Mouse (Mus musculus): ENCODE results near the gene Zfp771. TPM values are rescaled to one million over a fixed set of nuclear protein-coding genes. Genes with fewer than 3 reads are reported as not detected.
"Not testable (repeated sequence)": the region's sequence is repeated elsewhere in the genome, so short reads cannot be mapped to it uniquely, and the experiment has no call there.

The Zfp771 gene
- polyA plus RNA-seq, 1 experiment from 2014 or later, result 39.7 TPM

- H3K9me3 ChIP-seq (replicated peaks; ENCODE audit: control insufficient read depth, low read length), result no peaks in the 10 kb centered on the region
- ATAC-seq (replicated peaks; ENCODE audit: insufficient number of reproducible peaks, low FRiP score, low TSS enrichment), result no peak
- peak overlapping the region; percentile 99 for H3K27ac ChIP-seq (ENCODE audit: low read depth, low read length)
- H3K4me1 ChIP-seq (ENCODE audit: control insufficient read depth, insufficient read depth, low read length), result peaks cover 16% of the 10 kb centered on the region
- peak overlapping the region; percentile 98 for H3K4me3 ChIP-seq (ENCODE audit: low read depth, low read length)
- no peaks in the 10 kb centered on the region for H3K27me3 ChIP-seq (ENCODE audit: control insufficient read depth, insufficient read depth, low read length)
- H3K36me3 ChIP-seq (ENCODE audit: control insufficient read depth, insufficient read depth, low read length), result peaks cover 29% of the 10 kb centered on the region
- H3K4me2 ChIP-seq, result peak overlapping the region; percentile 85
- H3K9ac ChIP-seq (ENCODE audit: low read depth, low read length), result peak overlapping the region; percentile 98
- 3% methylated on average over 9 of the region's 9 CpGs for WGBS (ENCODE audit: insufficient replicate concordance)
Measured at GRCm38 (mm10) chr7:127233765-127234164, 10.3 kb upstream of the Zfp771 start.

- ATAC-seq (replicated peaks; ENCODE audit: insufficient number of reproducible peaks, low FRiP score, low TSS enrichment), result no peak
- 89% methylated on average over 2 of the region's 2 CpGs for WGBS (ENCODE audit: insufficient replicate concordance)
- Histone ChIP-seq H3K9ac (ENCODE audit: low read depth, low read length) (no peak overlapping the region), H3K36me3 (ENCODE audit: control insufficient read depth, insufficient read depth, low read length) (peaks cover 29% of the 10 kb centered on the region), H3K4me2 (no peak overlapping the region), H3K27ac (ENCODE audit: low read depth, low read length) (no peak overlapping the region), H3K4me1 (ENCODE audit: control insufficient read depth, insufficient read depth, low read length) (peaks cover 16% of the 10 kb centered on the region), H3K4me3 (ENCODE audit: low read depth, low read length) (no peak overlapping the region), H3K27me3 (ENCODE audit: control insufficient read depth, insufficient read depth, low read length) (no peaks in the 10 kb centered on the region), H3K9me3 (replicated peaks; ENCODE audit: control insufficient read depth, low read length) (no peaks in the 10 kb centered on the region)
Measured at GRCm38 (mm10) chr7:127234777-127235176, 9.3 kb upstream of the Zfp771 start.

- H3K4me2 ChIP-seq, result peak overlapping the region; percentile 76
- 31% methylated on average over 2 of the region's 2 CpGs for WGBS (ENCODE audit: insufficient replicate concordance)
- H3K27ac ChIP-seq (ENCODE audit: low read depth, low read length), result peak overlapping the region; percentile 84; the same call in 1 of the 2 replicates
- peaks cover 16% of the 10 kb centered on the region for H3K4me1 ChIP-seq (ENCODE audit: control insufficient read depth, insufficient read depth, low read length)
- no peaks in the 10 kb centered on the region for H3K9me3 ChIP-seq (replicated peaks; ENCODE audit: control insufficient read depth, low read length)
- H3K9ac ChIP-seq (ENCODE audit: low read depth, low read length), result peak overlapping the region; percentile 89
- peaks cover 5% of the 10 kb centered on the region; the same call in 1 of the 2 replicates for H3K36me3 ChIP-seq (ENCODE audit: control insufficient read depth, insufficient read depth, low read length)
- peak overlapping the region; percentile 90; the same call in 1 of the 2 replicates for H3K4me3 ChIP-seq (ENCODE audit: low read depth, low read length)
- H3K27me3 ChIP-seq (ENCODE audit: control insufficient read depth, insufficient read depth, low read length), result no peaks in the 10 kb centered on the region
- no peak for ATAC-seq (replicated peaks; ENCODE audit: insufficient number of reproducible peaks, low FRiP score, low TSS enrichment)
Measured at GRCm38 (mm10) chr7:127243361-127243867, 660 bp upstream of the Zfp771 start.

GRCm38 (mm10) chr7:127244658-127245510, 810 bp downstream of the Zfp771 start:
- Histone ChIP-seq H3K36me3 (ENCODE audit: control insufficient read depth, insufficient read depth, low read length) (peaks cover 5% of the 10 kb centered on the region; the same call in 1 of the 2 replicates), H3K4me1 (ENCODE audit: control insufficient read depth, insufficient read depth, low read length) (peaks cover 16% of the 10 kb centered on the region), H3K9me3 (replicated peaks; ENCODE audit: control insufficient read depth, low read length) (no peaks in the 10 kb centered on the region), H3K27me3 (ENCODE audit: control insufficient read depth, insufficient read depth, low read length) (no peaks in the 10 kb centered on the region), H3K9ac (ENCODE audit: low read depth, low read length) (peak overlapping the region; percentile 89), H3K27ac (ENCODE audit: low read depth, low read length) (peak overlapping the region; percentile 84), H3K4me3 (ENCODE audit: low read depth, low read length) (peak overlapping the region; percentile 90), H3K4me2 (peak overlapping the region; percentile 76)
- WGBS (ENCODE audit: insufficient replicate concordance), result 14% methylated on average over 29 of the region's 33 CpGs
- peak; percentile 71 for ATAC-seq (replicated peaks; ENCODE audit: insufficient number of reproducible peaks, low FRiP score, low TSS enrichment)

GRCm38 (mm10) chr7:127250511-127250910, 6.4 kb downstream of the Zfp771 start:
- H3K4me2 ChIP-seq; H3K27ac ChIP-seq (ENCODE audit: low read depth, low read length); H3K9ac ChIP-seq (ENCODE audit: low read depth, low read length); H3K27me3 ChIP-seq (ENCODE audit: control insufficient read depth, insufficient read depth, low read length); ATAC-seq (replicated peaks; ENCODE audit: insufficient number of reproducible peaks, low FRiP score, low TSS enrichment); H3K4me3 ChIP-seq (ENCODE audit: low read depth, low read length); H3K36me3 ChIP-seq (ENCODE audit: control insufficient read depth, insufficient read depth, low read length); H3K9me3 ChIP-seq (replicated peaks; ENCODE audit: control insufficient read depth, low read length): not testable (repeated sequence)
- peaks cover 13% of the 10 kb centered on the region for H3K4me1 ChIP-seq (ENCODE audit: control insufficient read depth, insufficient read depth, low read length)
- WGBS (ENCODE audit: insufficient replicate concordance), result 88% methylated on average over 8 of the region's 8 CpGs

- H3K27me3 ChIP-seq (ENCODE audit: control insufficient read depth, insufficient read depth, low read length), result no peaks in the 10 kb centered on the region
- H3K36me3 ChIP-seq (ENCODE audit: control insufficient read depth, insufficient read depth, low read length), result no peaks in the 10 kb centered on the region; the same call in 1 of the 2 replicates
- peaks cover 10% of the 10 kb centered on the region; the same call in 1 of the 2 replicates for H3K4me1 ChIP-seq (ENCODE audit: control insufficient read depth, insufficient read depth, low read length)
- H3K4me3 ChIP-seq (ENCODE audit: low read depth, low read length), result no peak overlapping the region
- no peaks in the 10 kb centered on the region for H3K9me3 ChIP-seq (replicated peaks; ENCODE audit: control insufficient read depth, low read length)
- H3K9ac ChIP-seq (ENCODE audit: low read depth, low read length), result 0 out of 2 replicates have a peak overlapping the region, but pooled peaks have one; percentile 28
- WGBS (ENCODE audit: insufficient replicate concordance), result 86% methylated on average over 2 of the region's 2 CpGs
- no peak overlapping the region for H3K27ac ChIP-seq (ENCODE audit: low read depth, low read length)
- no peak overlapping the region for H3K4me2 ChIP-seq
- ATAC-seq (replicated peaks; ENCODE audit: insufficient number of reproducible peaks, low FRiP score, low TSS enrichment), result no peak
Measured at GRCm38 (mm10) chr7:127252414-127252813, 8.3 kb downstream of the Zfp771 start.

GRCm38 (mm10) chr7:127253341-127253740, 9.3 kb downstream of the Zfp771 start:
- Histone ChIP-seq H3K9me3 (replicated peaks; ENCODE audit: control insufficient read depth, low read length) (no peaks in the 10 kb centered on the region), H3K27me3 (ENCODE audit: control insufficient read depth, insufficient read depth, low read length) (no peaks in the 10 kb centered on the region), H3K4me1 (ENCODE audit: control insufficient read depth, insufficient read depth, low read length) (peaks cover 10% of the 10 kb centered on the region; the same call in 1 of the 2 replicates), H3K27ac (ENCODE audit: low read depth, low read length) (peak overlapping the region; percentile 90), H3K36me3 (ENCODE audit: control insufficient read depth, insufficient read depth, low read length) (no peaks in the 10 kb centered on the region; the same call in 1 of the 2 replicates), H3K4me3 (ENCODE audit: low read depth, low read length) (peak overlapping the region; percentile 65), H3K4me2 (peak overlapping the region; percentile 97), H3K9ac (ENCODE audit: low read depth, low read length) (peak overlapping the region; percentile 85)
- WGBS (ENCODE audit: insufficient replicate concordance), result 79% methylated on average over 6 of the region's 6 CpGs
- no peak for ATAC-seq (replicated peaks; ENCODE audit: insufficient number of reproducible peaks, low FRiP score, low TSS enrichment)

GRCm38 (mm10) chr7:127253821-127254769, 10.0 kb downstream of the Zfp771 start:
- no peaks in the 10 kb centered on the region; the same call in 1 of the 2 replicates for H3K36me3 ChIP-seq (ENCODE audit: control insufficient read depth, insufficient read depth, low read length)
- H3K4me3 ChIP-seq (ENCODE audit: low read depth, low read length), result peak overlapping the region; percentile 65
- H3K4me1 ChIP-seq (ENCODE audit: control insufficient read depth, insufficient read depth, low read length), result peaks cover 11% of the 10 kb centered on the region; the same call in 1 of the 2 replicates
- peak overlapping the region; percentile 90 for H3K27ac ChIP-seq (ENCODE audit: low read depth, low read length)
- H3K27me3 ChIP-seq (ENCODE audit: control insufficient read depth, insufficient read depth, low read length), result no peaks in the 10 kb centered on the region
- no peaks in the 10 kb centered on the region for H3K9me3 ChIP-seq (replicated peaks; ENCODE audit: control insufficient read depth, low read length)
- H3K4me2 ChIP-seq, result peak overlapping the region; percentile 97
- peak overlapping the region; percentile 85 for H3K9ac ChIP-seq (ENCODE audit: low read depth, low read length)
- under 1% methylated on average over 123 of the region's 136 CpGs for WGBS (ENCODE audit: insufficient replicate concordance)
- peak; percentile 90 for ATAC-seq (replicated peaks; ENCODE audit: insufficient number of reproducible peaks, low FRiP score, low TSS enrichment)

Measured in heart, embryonic 11.5 days (tissue).